Mouse (Mus musculus): ENCODE results near the gene Col4a2. TPM values are rescaled to one million over a fixed set of nuclear protein-coding genes. Genes with fewer than 3 reads are reported as not detected.

The Col4a2 gene
- polyA plus RNA-seq, 1 experiment from 2014 or later: 47.2 TPM

DNA sequence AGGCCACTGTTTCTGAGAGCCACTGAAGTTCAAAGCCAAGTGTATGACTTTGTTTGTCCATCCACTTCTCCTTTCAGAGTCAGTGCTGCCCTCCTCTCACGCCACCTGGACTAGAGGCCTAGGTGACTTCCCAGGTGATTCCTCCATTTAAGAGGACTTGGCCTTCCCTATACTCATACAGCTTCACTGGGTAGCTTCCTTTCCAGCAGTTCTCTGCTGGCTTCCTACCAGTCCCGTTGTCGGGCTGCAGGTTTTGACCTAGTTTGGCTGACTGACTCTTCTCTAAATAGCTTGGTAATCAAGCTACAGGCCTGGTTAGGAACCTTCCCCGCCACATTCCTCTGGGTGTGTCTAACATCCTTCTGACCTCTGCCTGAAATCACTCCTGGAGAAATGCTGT lies 19.0 kb downstream of the Col4a2 start:
- H3K4me2 ChIP-seq (replicated peaks; ENCODE audit: low read depth): no peak overlapping the region
- ATAC-seq (ENCODE audit: low FRiP score, low TSS enrichment) (no peak), DNase-seq (ENCODE audit: low spot score) (no peak)
- H3K27ac ChIP-seq (replicated peaks): peak overlapping the region; percentile 18; the same call in 1 of the 2 replicates
- H3K27me3 ChIP-seq (ENCODE audit: control insufficient read depth, insufficient read depth, low read length): no peaks in the 10 kb centered on the region
- no peak overlapping the region for H3K9ac ChIP-seq (ENCODE audit: low read length)
- H3K9me3 ChIP-seq (ENCODE audit: control insufficient read depth, low read length): no peaks in the 10 kb centered on the region
- no peak for TF ChIP-seq CTCF (IDR thresholded peaks at IDR 0.05; ENCODE audit: low read depth)
- no peak for TF ChIP-seq EP300 (optimal IDR thresholded peaks at IDR 0.05)
- 47% methylated on average over 4 of the region's 4 CpGs for WGBS
- no peaks in the 10 kb centered on the region for H3K36me3 ChIP-seq (ENCODE audit: control insufficient read depth, insufficient read depth, low read length)
- H3K4me1 ChIP-seq (replicated peaks; ENCODE audit: control insufficient read depth, insufficient read depth): peaks cover under 1% of the 10 kb centered on the region; the same call in 1 of the 2 replicates
- H3K4me3 ChIP-seq (ENCODE audit: low read depth, low read length): no peak overlapping the region

DNA sequence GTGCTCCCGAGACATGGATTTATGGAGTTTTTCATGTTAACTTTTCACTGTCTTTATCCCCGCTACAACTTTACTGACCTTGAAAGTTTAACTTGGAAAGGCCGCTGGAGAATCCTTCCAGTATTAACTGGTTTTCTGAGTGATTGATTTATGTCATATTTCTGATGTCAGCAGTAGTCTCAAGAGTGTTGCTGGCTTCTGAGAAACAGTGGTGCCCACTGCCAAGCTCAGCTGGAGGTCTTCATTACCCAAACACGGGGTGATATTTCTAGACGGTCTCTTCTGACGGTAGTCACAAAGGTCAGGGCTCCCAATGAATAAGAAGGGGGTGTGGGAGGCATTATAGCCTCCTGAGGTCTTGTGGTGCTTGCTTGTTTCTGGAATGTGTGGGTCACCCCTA lies 21.1 kb downstream of the Col4a2 start:
- H3K4me2 ChIP-seq (replicated peaks; ENCODE audit: low read depth): no peak overlapping the region
- no peaks in the 10 kb centered on the region for H3K9me3 ChIP-seq (ENCODE audit: control insufficient read depth, low read length)
- WGBS: 72% methylated on average over 6 of the region's 6 CpGs
- H3K27ac ChIP-seq (replicated peaks): no peak overlapping the region
- no peaks in the 10 kb centered on the region for H3K36me3 ChIP-seq (ENCODE audit: control insufficient read depth, insufficient read depth, low read length)
- no peak for DNase-seq (ENCODE audit: low spot score)
- no peak overlapping the region for H3K9ac ChIP-seq (ENCODE audit: low read length)
- H3K27me3 ChIP-seq (ENCODE audit: control insufficient read depth, insufficient read depth, low read length): no peaks in the 10 kb centered on the region
- peaks cover 2% of the 10 kb centered on the region; the same call in 1 of the 2 replicates for H3K4me1 ChIP-seq (replicated peaks; ENCODE audit: control insufficient read depth, insufficient read depth)
- ATAC-seq (ENCODE audit: low FRiP score, low TSS enrichment): no peak
- TF ChIP-seq EP300 (optimal IDR thresholded peaks at IDR 0.05) (no peak), CTCF (IDR thresholded peaks at IDR 0.05; ENCODE audit: low read depth) (no peak)
- no peak overlapping the region for H3K4me3 ChIP-seq (ENCODE audit: low read depth, low read length)

GRCm38 (mm10) chr8:11334493-11334892 lies 21.9 kb downstream of the Col4a2 start:
- Histone ChIP-seq H3K36me3 (ENCODE audit: control insufficient read depth, insufficient read depth, low read length) (no peaks in the 10 kb centered on the region), H3K4me2 (replicated peaks; ENCODE audit: low read depth) (no peak overlapping the region), H3K9me3 (ENCODE audit: control insufficient read depth, low read length) (no peaks in the 10 kb centered on the region), H3K4me1 (replicated peaks; ENCODE audit: control insufficient read depth, insufficient read depth) (peaks cover 2% of the 10 kb centered on the region; the same call in 1 of the 2 replicates), H3K27ac (replicated peaks) (no peak overlapping the region), H3K9ac (ENCODE audit: low read length) (no peak overlapping the region), H3K4me3 (ENCODE audit: low read depth, low read length) (no peak overlapping the region), H3K27me3 (ENCODE audit: control insufficient read depth, insufficient read depth, low read length) (no peaks in the 10 kb centered on the region)
- 59% methylated on average over 3 of the region's 3 CpGs for WGBS
- ATAC-seq (ENCODE audit: low FRiP score, low TSS enrichment): peak; percentile 84
- TF ChIP-seq CTCF (IDR thresholded peaks at IDR 0.05; ENCODE audit: low read depth) (no peak), EP300 (optimal IDR thresholded peaks at IDR 0.05) (no peak)
- peak; percentile 25 for DNase-seq (ENCODE audit: low spot score)

- no peak for TF ChIP-seq CTCF (IDR thresholded peaks at IDR 0.05; ENCODE audit: low read depth)
- no peak for TF ChIP-seq EP300 (optimal IDR thresholded peaks at IDR 0.05)
- ATAC-seq (ENCODE audit: low FRiP score, low TSS enrichment) (no peak), DNase-seq (ENCODE audit: low spot score) (no peak)
- no peaks in the 10 kb centered on the region for H3K36me3 ChIP-seq (ENCODE audit: control insufficient read depth, insufficient read depth, low read length)
- no peaks in the 10 kb centered on the region for H3K9me3 ChIP-seq (ENCODE audit: control insufficient read depth, low read length)
- 75% methylated on average over 4 of the region's 4 CpGs for WGBS
- no peak overlapping the region for H3K9ac ChIP-seq (ENCODE audit: low read length)
- no peak overlapping the region for H3K4me2 ChIP-seq (replicated peaks; ENCODE audit: low read depth)
- H3K27ac ChIP-seq (replicated peaks): no peak overlapping the region
- H3K4me1 ChIP-seq (replicated peaks; ENCODE audit: control insufficient read depth, insufficient read depth): peaks cover 5% of the 10 kb centered on the region; the same call in 1 of the 2 replicates
- H3K27me3 ChIP-seq (ENCODE audit: control insufficient read depth, insufficient read depth, low read length): no peaks in the 10 kb centered on the region
- no peak overlapping the region for H3K4me3 ChIP-seq (ENCODE audit: low read depth, low read length)
These were observed 22.6 kb downstream of the Col4a2 start for GRCm38 (mm10) chr8:11335238-11335637.

GRCm38 (mm10) chr8:11336346-11336745 lies 23.7 kb downstream of the Col4a2 start:
- H3K4me2 ChIP-seq (replicated peaks; ENCODE audit: low read depth): no peak overlapping the region
- H3K9ac ChIP-seq (ENCODE audit: low read length): no peak overlapping the region
- DNase-seq (ENCODE audit: low spot score) (no peak), ATAC-seq (ENCODE audit: low FRiP score, low TSS enrichment) (no peak)
- peaks cover 6% of the 10 kb centered on the region; the same call in 1 of the 2 replicates for H3K4me1 ChIP-seq (replicated peaks; ENCODE audit: control insufficient read depth, insufficient read depth)
- no peak overlapping the region for H3K4me3 ChIP-seq (ENCODE audit: low read depth, low read length)
- no peaks in the 10 kb centered on the region for H3K36me3 ChIP-seq (ENCODE audit: control insufficient read depth, insufficient read depth, low read length)
- no peak for TF ChIP-seq EP300 (optimal IDR thresholded peaks at IDR 0.05)
- TF ChIP-seq CTCF (IDR thresholded peaks at IDR 0.05; ENCODE audit: low read depth): no peak
- no peaks in the 10 kb centered on the region for H3K27me3 ChIP-seq (ENCODE audit: control insufficient read depth, insufficient read depth, low read length)
- 88% methylated on average over 5 of the region's 5 CpGs for WGBS
- H3K27ac ChIP-seq (replicated peaks): no peak overlapping the region
- no peaks in the 10 kb centered on the region for H3K9me3 ChIP-seq (ENCODE audit: control insufficient read depth, low read length)

- 83% methylated on average over 10 of the region's 10 CpGs for WGBS
- Histone ChIP-seq H3K4me1 (replicated peaks; ENCODE audit: control insufficient read depth, insufficient read depth) (0 out of 2 replicates have a peak, but pooled peaks cover 6% of the 10 kb centered on the region), H3K27me3 (ENCODE audit: control insufficient read depth, insufficient read depth, low read length) (no peaks in the 10 kb centered on the region)
These were observed 25.0 kb downstream of the Col4a2 start for GRCm38 (mm10) chr8:11337642-11338041.

More at GRCm38 (mm10) chr8:11337642-11338041, 25.0 kb downstream of the Col4a2 start:
- Histone ChIP-seq H3K4me2 (replicated peaks; ENCODE audit: low read depth) (no peak overlapping the region), H3K36me3 (ENCODE audit: control insufficient read depth, insufficient read depth, low read length) (no peaks in the 10 kb centered on the region), H3K27ac (replicated peaks) (no peak overlapping the region), H3K9me3 (ENCODE audit: control insufficient read depth, low read length) (no peaks in the 10 kb centered on the region), H3K9ac (ENCODE audit: low read length) (no peak overlapping the region), H3K4me3 (ENCODE audit: low read depth, low read length) (no peak overlapping the region)
- no peak for TF ChIP-seq CTCF (IDR thresholded peaks at IDR 0.05; ENCODE audit: low read depth)
- TF ChIP-seq EP300 (optimal IDR thresholded peaks at IDR 0.05): no peak
- ATAC-seq (ENCODE audit: low FRiP score, low TSS enrichment): no peak
- DNase-seq (ENCODE audit: low spot score): no peak
